Mouse (Mus musculus): ENCODE results near the gene Cdh20. TPM values are rescaled to one million over a fixed set of nuclear protein-coding genes. Genes with fewer than 3 reads are reported as not detected.

Gene Cdh20
- total RNA-seq, 1 experiment: 0.04 TPM

GRCm38 (mm10) chr1:105013291-105013690, 245.0 kb downstream of the Cdh20 start:
- peak; percentile 25 for DNase-seq (ENCODE audit: low read depth, low spot score)
- H3K4me3 ChIP-seq (ENCODE audit: insufficient read depth in 1 of 2, low read depth in 1 of 2, low read length in 2 of 2, poor library complexity in 1 of 2, severe bottlenecking in 1 of 2): no peak overlapping the region
- no peaks in the 10 kb centered on the region for H3K9me3 ChIP-seq (ENCODE audit: control insufficient read depth, insufficient read depth, low read depth, low read length)
- no peak for TF ChIP-seq MAFK (IDR thresholded peaks at IDR 0.05; ENCODE audit: insufficient read depth, low read depth, low read length)
- TF ChIP-seq CHD2 (IDR thresholded peaks at IDR 0.05; ENCODE audit: low read depth, low read length): no peak
- TF ChIP-seq ZC3H11A (IDR thresholded peaks at IDR 0.05; ENCODE audit: borderline replicate concordance, low read depth, low read length): no peak
- peak; percentile 43; the same call in 1 of the 2 replicates for TF ChIP-seq ZNF384 (IDR thresholded peaks at IDR 0.05; ENCODE audit: low read depth, low read length)
- no peak for TF ChIP-seq HCFC1 (IDR thresholded peaks at IDR 0.05; ENCODE audit: borderline replicate concordance, insufficient read depth, low read length)
- in situ Hi-C loops (cut with MboI; ENCODE audit: low sequenced_read_pairs in 2 of 2, unreplicated experiment in 2 of 2): no loop called here
- H3K27ac ChIP-seq (ENCODE audit: insufficient read depth, low read depth, low read length, poor library complexity, severe bottlenecking): peak overlapping the region; percentile 77
- no peak overlapping the region for H3K9ac ChIP-seq (ENCODE audit: insufficient read depth, low read depth, low read length, poor library complexity, severe bottlenecking)
- no peaks in the 10 kb centered on the region for H3K36me3 ChIP-seq (ENCODE audit: control insufficient read depth, insufficient read depth, low read length, poor library complexity, severe bottlenecking)
- H3K4me1 ChIP-seq (ENCODE audit: control insufficient read depth in 2 of 2, insufficient read depth in 2 of 2, low read length in 2 of 2, poor library complexity in 1 of 2): peaks cover 3 to 4% of the 10 kb centered on the region in 2 experiments; a peak in 1 of 4 replicates

GRCm38 (mm10) chr1:105041668-105042067, 273.3 kb downstream of the Cdh20 start:
- Histone ChIP-seq H3K4me1 (ENCODE audit: control insufficient read depth in 2 of 2, insufficient read depth in 2 of 2, low read length in 2 of 2, poor library complexity in 1 of 2) (no peaks in the 10 kb centered on the region), H3K27ac (ENCODE audit: insufficient read depth, low read depth, low read length, poor library complexity, severe bottlenecking) (no peak overlapping the region), H3K9me3 (ENCODE audit: control insufficient read depth, insufficient read depth, low read depth, low read length) (no peaks in the 10 kb centered on the region), H3K36me3 (ENCODE audit: control insufficient read depth, insufficient read depth, low read length, poor library complexity, severe bottlenecking) (no peaks in the 10 kb centered on the region), H3K9ac (ENCODE audit: insufficient read depth, low read depth, low read length, poor library complexity, severe bottlenecking) (no peak overlapping the region), H3K4me3 (ENCODE audit: insufficient read depth in 1 of 2, low read depth in 1 of 2, low read length in 2 of 2, poor library complexity in 1 of 2, severe bottlenecking in 1 of 2) (no peak overlapping the region)
- no peak for DNase-seq (ENCODE audit: low read depth, low spot score)
- TF ChIP-seq ZNF384 (IDR thresholded peaks at IDR 0.05; ENCODE audit: low read depth, low read length): no peak
- TF ChIP-seq CHD2 (IDR thresholded peaks at IDR 0.05; ENCODE audit: low read depth, low read length): no peak
- TF ChIP-seq ZC3H11A (IDR thresholded peaks at IDR 0.05; ENCODE audit: borderline replicate concordance, low read depth, low read length): no peak
- TF ChIP-seq MAFK (IDR thresholded peaks at IDR 0.05; ENCODE audit: insufficient read depth, low read depth, low read length): no peak
- TF ChIP-seq HCFC1 (IDR thresholded peaks at IDR 0.05; ENCODE audit: borderline replicate concordance, insufficient read depth, low read length): no peak
- in situ Hi-C loops (cut with MboI; ENCODE audit: low sequenced_read_pairs in 2 of 2, unreplicated experiment in 2 of 2): no loop called here

Data from ES-E14 (cell line).